Mouse (Mus musculus) heart, postnatal 0 days (tissue): Measurements from ENCODE around the gene Med21. TPM values are rescaled to one million over a fixed set of nuclear protein-coding genes. Genes with fewer than 3 reads are reported as not detected.
A peak's percentile ranks its signal among the peaks of the same experiment; 100 is the strongest.

Experiments used
- ATAC-seq: fragments of 200-750 bp; cut with Nextera tagmentation; 2 replicates; pipeline ENCODE4 v1.8.0; 2017; ENCODE audit warnings: low read depth, moderate number of reproducible peaks, moderate library complexity; ENCODE audit not compliant: insufficient read depth
- DNase-seq: peaks from one replicate; pipeline ENCODE4 v3.0.0-alpha.2; 2016; ENCODE audit warnings: low spot score
- H3K27ac ChIP-seq: fragments of 300-500 bp; sonication (generic); 2 replicates; pipeline ENCODE4 v1.5.1; 2014; ENCODE audit warnings: low read depth, mild to moderate bottlenecking
- H3K27me3 ChIP-seq: fragments of 300-500 bp; sonication (generic); 2 replicates; pipeline ENCODE4 v1.6.1; 2014; ENCODE audit warnings: low read length, mixed read lengths; ENCODE audit not compliant: control insufficient read depth, insufficient read depth
- H3K36me3 ChIP-seq: fragments of 300-500 bp; sonication (generic); replicated peaks from 2 replicates; pipeline ENCODE4 v1.6.1; 2014; ENCODE audit warnings: low read length, mixed read lengths; ENCODE audit not compliant: control insufficient read depth, insufficient read depth
- H3K4me1 ChIP-seq: fragments of 300-500 bp; sonication (generic); 2 replicates; pipeline ENCODE4 v1.6.1; 2014; ENCODE audit warnings: antibody characterized with exemption; ENCODE audit not compliant: control insufficient read depth, insufficient read depth
- H3K4me2 ChIP-seq: fragments of 300-500 bp; sonication (generic); 2 replicates; pipeline ENCODE4 v1.6.1; 2014; ENCODE audit warnings: low read depth, mild to moderate bottlenecking, low read length, moderate library complexity
- H3K4me3 ChIP-seq: fragments of 300-500 bp; sonication (generic); 2 replicates; pipeline ENCODE4 v1.5.1; 2014; ENCODE audit warnings: low read depth, low read length
- H3K9ac ChIP-seq: fragments of 300-500 bp; sonication (generic); replicated peaks from 2 replicates; pipeline ENCODE4 v1.6.1; 2014; ENCODE audit warnings: low read depth, low read length, mixed read lengths
- H3K9me3 ChIP-seq: fragments of 300-500 bp; sonication (generic); replicated peaks from 2 replicates; pipeline ENCODE4 v1.6.1; 2016; ENCODE audit warnings: low read length; ENCODE audit not compliant: control insufficient read depth
- CTCF ChIP-seq: IDR thresholded peaks from 2 replicates; pipeline ENCODE4 v1.5.1; 2016; ENCODE audit warnings: antibody characterized with exemption, control low read depth, low read depth
- EP300 ChIP-seq: IDR thresholded peaks from 2 replicates; pipeline ENCODE4 v1.6.1; 2016; ENCODE audit warnings: antibody characterized with exemption, low read depth
- WGBS: fragments of 180-500 bp; shearing (Covaris S2); extraction: QIAGEN DNeasy Blood & Tissue Kit; methylation state at CpG from one replicate; pipeline ENCODE4 v1.1.7; 2014; 5-methylcytosine and 5-hydroxymethylcytosine counted together
- polyA plus RNA-seq: library from polyadenylated mRNA; unstranded; fragments of >200 nt; fragmentation: Nextera tagmentation; extraction: Ambion mirVana; gene quantifications from 2 replicates; pipeline ENCODE4 v1.2.1, GENCODE M21; 2015
- total RNA-seq: library from RNA; depleted of rRNA; stranded (reverse); fragments of >200 nt; gene quantifications from 2 replicates; pipeline ENCODE4 v1.2.3, GENCODE M21; 2014; ENCODE audit warnings: low replicate concordance

Gene Med21
- total and polyA plus RNA-seq, 2 experiments from 2014 or later, result 85.9 to 139 TPM

- TF ChIP-seq EP300, result no peak
- TF ChIP-seq CTCF, result no peak
- H3K4me1 ChIP-seq, result peaks cover 10% of the 10 kb centered on the region
- DNase-seq (no peak), ATAC-seq (no peak)
- no peak overlapping the region for H3K27ac ChIP-seq
- H3K9ac ChIP-seq, result no peak overlapping the region
- H3K36me3 ChIP-seq, result no peaks in the 10 kb centered on the region
- no peaks in the 10 kb centered on the region for H3K9me3 ChIP-seq
- WGBS, result 81% methylated on average over 6 of the region's 6 CpGs
- H3K4me2 ChIP-seq, result no peak overlapping the region
- no peak overlapping the region for H3K4me3 ChIP-seq
- H3K27me3 ChIP-seq, result no peaks in the 10 kb centered on the region
Measured at GRCm38 (mm10) chr6:146640991-146641390, 1.4 kb upstream of the Med21 start.

- ATAC-seq (no peak), DNase-seq (no peak)
- H3K4me1 ChIP-seq, result peaks cover 10% of the 10 kb centered on the region
- H3K9me3 ChIP-seq, result no peaks in the 10 kb centered on the region
- H3K27ac ChIP-seq, result peak overlapping the region; percentile 72
- 60% methylated on average over 11 of the region's 11 CpGs for WGBS
- no peaks in the 10 kb centered on the region for H3K27me3 ChIP-seq
- H3K36me3 ChIP-seq, result no peaks in the 10 kb centered on the region
- peak overlapping the region; percentile 87 for H3K9ac ChIP-seq
- TF ChIP-seq CTCF, result no peak
- TF ChIP-seq EP300, result no peak
- H3K4me3 ChIP-seq, result peak overlapping the region; percentile 80
- H3K4me2 ChIP-seq, result peak overlapping the region; percentile 95
Measured at GRCm38 (mm10) chr6:146641621-146642210, 631 bp upstream of the Med21 start.

GRCm38 (mm10) chr6:146643184-146643570, 830 bp downstream of the Med21 start:
- Histone ChIP-seq H3K9me3 (no peaks in the 10 kb centered on the region), H3K9ac (peak overlapping the region; percentile 87), H3K27ac (peak overlapping the region; percentile 91), H3K4me1 (peaks cover 10% of the 10 kb centered on the region), H3K27me3 (no peaks in the 10 kb centered on the region), H3K4me2 (peak overlapping the region; percentile 95), H3K36me3 (no peaks in the 10 kb centered on the region), H3K4me3 (peak overlapping the region; percentile 80)
- ATAC-seq, result no peak
- no peak for TF ChIP-seq EP300
- no peak for TF ChIP-seq CTCF
- WGBS, result 19% methylated on average over 11 of the region's 11 CpGs
- DNase-seq, result no peak

- H3K4me1 ChIP-seq, result no peaks in the 10 kb centered on the region
- no peak overlapping the region for H3K4me3 ChIP-seq
- H3K4me2 ChIP-seq, result no peak overlapping the region
- ATAC-seq, result no peak
- H3K9me3 ChIP-seq, result no peaks in the 10 kb centered on the region
- no peak for DNase-seq
- H3K27me3 ChIP-seq, result no peaks in the 10 kb centered on the region
- TF ChIP-seq EP300 (no peak), CTCF (no peak)
- 26% methylated on average over 2 of the region's 2 CpGs for WGBS
- no peak overlapping the region for H3K9ac ChIP-seq
- H3K36me3 ChIP-seq, result peaks cover 19% of the 10 kb centered on the region
- no peak overlapping the region for H3K27ac ChIP-seq
Measured at GRCm38 (mm10) chr6:146650013-146650412, 7.7 kb downstream of the Med21 start.

GRCm38 (mm10) chr6:146651431-146651830, 9.1 kb downstream of the Med21 start:
- TF ChIP-seq CTCF, result no peak
- no peak for TF ChIP-seq EP300
- Histone ChIP-seq H3K4me2 (no peak overlapping the region), H3K27me3 (no peaks in the 10 kb centered on the region), H3K9ac (no peak overlapping the region), H3K36me3 (peaks cover 19% of the 10 kb centered on the region), H3K27ac (no peak overlapping the region), H3K4me3 (no peak overlapping the region), H3K9me3 (no peaks in the 10 kb centered on the region), H3K4me1 (no peaks in the 10 kb centered on the region)
- no peak for DNase-seq
- ATAC-seq, result no peak

GRCm38 (mm10) chr6:146653197-146653596, 10.8 kb downstream of the Med21 start:
- 21% methylated on average over 3 of the region's 3 CpGs for WGBS
- no peak for TF ChIP-seq CTCF
- no peak for TF ChIP-seq EP300
- Histone ChIP-seq H3K9ac (no peak overlapping the region), H3K4me3 (no peak overlapping the region), H3K9me3 (no peaks in the 10 kb centered on the region), H3K27ac (no peak overlapping the region), H3K4me2 (no peak overlapping the region), H3K36me3 (peaks cover 19% of the 10 kb centered on the region), H3K4me1 (no peaks in the 10 kb centered on the region), H3K27me3 (no peaks in the 10 kb centered on the region)
- no peak for ATAC-seq
- no peak for DNase-seq
